Mouse (Mus musculus): ENCODE data around the gene Vmp1. TPM values are rescaled to one million over a fixed set of nuclear protein-coding genes. Genes with fewer than 3 reads are reported as not detected.

Vmp1 gene
- polyA plus RNA-seq, 1 experiment from 2014 or later = 99.7 TPM

MicroRNA genes within 50 kb of the gene (microRNA counts, 519-probe panel; counts per million panel counts)
- 4,260 counts per million, percentile 68 among the panel's probes with 10 or more counts for microRNA mmu-miR-21

Small RNAs within 50 kb of the gene (microRNA-seq; reads per million reads assigned to microRNA genes)
- 8,460 reads per million, percentile 90 among the genes with 10 or more reads in this experiment for gene Mir21a (ENCODE audit: borderline number of aligned reads)

Other genes starting within 250 kb of the Vmp1 start
- gene Rnft1, start 199.2 kb downstream of the Vmp1 start, polyA plus RNA-seq (2014; fragmentation: Nextera tagmentation; extraction: Ambion mirVana) = 33.4 and 33.8 TPM in 2 replicates
- gene Rps6kb1, start 139.0 kb downstream of the Vmp1 start, polyA plus RNA-seq (2014; fragmentation: Nextera tagmentation; extraction: Ambion mirVana) = 63.7 and 69.7 TPM in 2 replicates
- gene Tubd1, start 138.8 kb downstream of the Vmp1 start, polyA plus RNA-seq (2014; fragmentation: Nextera tagmentation; extraction: Ambion mirVana) = 12.6 and 13.1 TPM in 2 replicates
- 46.9 and 49.6 TPM in 2 replicates for gene Ptrh2, start 149 bp upstream of the Vmp1 start, polyA plus RNA-seq (2014; fragmentation: Nextera tagmentation; extraction: Ambion mirVana)
- 154 and 159 TPM in 2 replicates for gene Cltc, start 73.7 kb upstream of the Vmp1 start, polyA plus RNA-seq (2014; fragmentation: Nextera tagmentation; extraction: Ambion mirVana)
- gene Dhx40, start 123.9 kb upstream of the Vmp1 start, polyA plus RNA-seq (2014; fragmentation: Nextera tagmentation; extraction: Ambion mirVana) = 41.8 and 47.0 TPM in 2 replicates

Measured in embryonic facial prominence, embryonic 11.5 days (tissue).